Mouse (Mus musculus): ENCODE data around the gene Epha2. TPM values are rescaled to one million over a fixed set of nuclear protein-coding genes. Genes with fewer than 3 reads are reported as not detected.

Gene Epha2
- polyA plus RNA-seq, 1 experiment from 2014 or later, result 7.6 TPM

DNA sequence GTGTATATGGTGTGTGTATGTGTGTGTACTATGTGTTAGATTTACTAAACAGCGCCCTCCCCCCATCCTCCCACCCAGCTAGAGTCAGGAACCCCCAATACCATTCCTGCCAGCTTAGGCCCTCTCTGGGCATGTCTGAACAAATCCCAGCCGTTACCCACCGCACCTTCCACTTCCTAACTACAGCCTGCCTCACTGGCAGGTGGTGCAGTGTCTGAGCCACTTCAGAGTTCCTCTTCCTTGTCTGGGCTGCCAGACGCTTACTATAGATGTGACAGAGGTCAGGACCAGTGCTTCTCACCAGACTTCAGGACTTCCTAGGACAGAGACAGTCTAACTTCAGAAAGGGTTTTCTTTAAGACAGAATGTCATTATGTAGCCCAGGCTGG is 3.2 kb downstream of the Epha2 start:
- peak overlapping the region; percentile 81; the same call in 1 of the 2 replicates for H3K4me3 ChIP-seq (ENCODE audit: low read length)
- peak overlapping the region; percentile 84 for H3K9ac ChIP-seq (ENCODE audit: low read depth, low read length)
- H3K27me3 ChIP-seq (replicated peaks; ENCODE audit: control insufficient read depth, insufficient read depth, low read length), result no peaks in the 10 kb centered on the region
- WGBS, result 66% methylated on average over 4 of the region's 4 CpGs
- no peak for ATAC-seq
- peaks cover 35% of the 10 kb centered on the region for H3K4me1 ChIP-seq (ENCODE audit: control insufficient read depth, insufficient read depth, low read length)
- peak overlapping the region; percentile 84; the same call in 1 of the 2 replicates for H3K4me2 ChIP-seq (ENCODE audit: low read depth, low read length)
- no peaks in the 10 kb centered on the region for H3K9me3 ChIP-seq (ENCODE audit: control insufficient read depth, low read length)
- no peaks in the 10 kb centered on the region for H3K36me3 ChIP-seq (ENCODE audit: control insufficient read depth, insufficient read depth, low read length)
- H3K27ac ChIP-seq (ENCODE audit: low read length), result no peak overlapping the region

DNA sequence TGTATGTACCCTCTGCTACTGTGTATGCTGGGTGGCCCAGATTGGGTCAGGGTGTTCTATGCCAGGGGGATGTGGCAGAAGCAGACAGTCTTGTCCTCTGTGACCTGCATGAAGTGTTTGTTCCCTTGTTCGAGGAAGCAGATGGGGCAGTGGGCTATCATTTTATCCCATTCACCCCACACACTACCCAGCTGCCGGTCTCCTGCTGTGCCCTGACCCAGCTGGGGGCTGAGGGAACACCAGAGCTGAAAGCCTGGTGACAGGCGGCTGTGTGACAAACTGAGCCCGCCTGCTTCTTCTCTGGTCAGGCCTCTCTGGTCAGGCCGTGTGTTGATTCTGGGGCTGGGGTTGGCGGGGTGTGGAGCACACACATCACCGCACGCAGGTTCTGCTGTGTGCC is 5.0 kb downstream of the Epha2 start:
- H3K27ac ChIP-seq (ENCODE audit: low read length), result no peak overlapping the region
- no peak for ATAC-seq
- H3K4me2 ChIP-seq (ENCODE audit: low read depth, low read length), result no peak overlapping the region
- no peaks in the 10 kb centered on the region for H3K36me3 ChIP-seq (ENCODE audit: control insufficient read depth, insufficient read depth, low read length)
- H3K9ac ChIP-seq (ENCODE audit: low read depth, low read length), result no peak overlapping the region
- H3K9me3 ChIP-seq (ENCODE audit: control insufficient read depth, low read length), result no peaks in the 10 kb centered on the region
- 59% methylated on average over 8 of the region's 8 CpGs for WGBS
- no peaks in the 10 kb centered on the region for H3K27me3 ChIP-seq (replicated peaks; ENCODE audit: control insufficient read depth, insufficient read depth, low read length)
- H3K4me1 ChIP-seq (ENCODE audit: control insufficient read depth, insufficient read depth, low read length), result peaks cover 49% of the 10 kb centered on the region
- H3K4me3 ChIP-seq (ENCODE audit: low read length), result no peak overlapping the region

DNA sequence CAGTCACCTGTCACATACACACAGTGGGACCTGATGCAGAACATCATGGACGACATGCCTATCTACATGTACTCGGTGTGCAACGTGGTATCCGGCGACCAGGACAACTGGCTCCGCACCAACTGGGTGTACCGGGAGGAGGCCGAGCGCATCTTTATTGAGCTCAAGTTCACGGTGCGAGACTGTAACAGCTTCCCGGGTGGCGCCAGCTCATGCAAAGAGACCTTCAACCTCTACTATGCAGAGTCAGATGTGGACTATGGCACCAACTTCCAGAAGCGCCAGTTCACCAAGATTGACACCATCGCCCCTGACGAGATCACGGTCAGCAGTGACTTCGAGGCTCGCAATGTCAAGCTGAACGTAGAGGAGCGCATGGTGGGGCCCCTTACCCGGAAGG is 7.3 kb downstream of the Epha2 start:
- ATAC-seq, result peak; percentile 17
- H3K4me2 ChIP-seq (ENCODE audit: low read depth, low read length), result no peak overlapping the region
- 84% methylated on average over 22 of the region's 22 CpGs for WGBS

DNA sequence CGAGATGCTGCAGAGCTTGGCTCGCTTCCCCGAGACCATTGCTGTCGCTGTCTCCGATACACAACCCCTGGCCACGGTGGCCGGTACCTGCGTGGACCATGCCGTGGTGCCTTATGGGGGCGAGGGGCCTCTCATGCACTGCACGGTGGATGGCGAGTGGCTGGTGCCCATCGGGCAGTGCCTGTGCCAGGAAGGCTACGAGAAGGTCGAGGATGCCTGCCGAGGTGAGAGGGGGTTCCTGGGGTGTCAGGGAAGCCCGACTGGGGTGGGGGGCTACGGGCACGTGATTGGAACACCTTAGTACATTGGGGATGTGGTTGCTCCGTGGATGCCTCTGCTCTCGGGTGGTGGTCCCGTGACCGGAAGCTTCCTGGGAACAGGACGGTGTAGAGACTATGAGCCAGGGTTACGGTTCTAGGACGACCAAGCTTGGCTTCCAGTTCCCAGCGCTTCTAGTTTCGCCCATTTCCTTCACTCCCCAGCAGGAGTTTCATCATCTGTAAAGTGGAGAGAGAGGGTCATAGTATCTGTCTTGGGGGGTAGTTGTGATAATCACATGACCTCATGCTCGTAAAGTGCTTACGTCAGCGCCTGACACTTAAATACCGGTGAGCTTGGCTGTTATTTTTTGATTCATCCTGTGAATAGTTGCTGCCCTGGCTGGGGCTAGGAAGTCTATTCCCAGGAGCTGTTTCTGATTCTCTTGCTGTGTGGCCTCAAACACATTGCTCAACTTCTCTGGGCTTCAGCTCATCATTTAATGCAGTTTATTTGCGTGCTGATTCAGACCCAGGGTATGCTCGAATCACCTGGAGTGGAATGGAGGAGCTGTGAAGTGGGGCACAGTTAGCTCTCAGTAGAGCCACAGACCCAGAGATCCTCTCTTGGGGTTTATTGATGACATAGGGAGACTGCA is 8.1 kb downstream of the Epha2 start:
- Histone ChIP-seq H3K4me3 (ENCODE audit: low read length) (peak overlapping the region; percentile 12; the same call in 1 of the 2 replicates), H3K9ac (ENCODE audit: low read depth, low read length) (peak overlapping the region; percentile 50), H3K27me3 (replicated peaks; ENCODE audit: control insufficient read depth, insufficient read depth, low read length) (no peaks in the 10 kb centered on the region), H3K27ac (ENCODE audit: low read length) (peak overlapping the region; percentile 77), H3K36me3 (ENCODE audit: control insufficient read depth, insufficient read depth, low read length) (no peaks in the 10 kb centered on the region), H3K4me2 (ENCODE audit: low read depth, low read length) (peak overlapping the region; percentile 28), H3K4me1 (ENCODE audit: control insufficient read depth, insufficient read depth, low read length) (peaks cover 68% of the 10 kb centered on the region), H3K9me3 (ENCODE audit: control insufficient read depth, low read length) (no peaks in the 10 kb centered on the region)
- WGBS, result 89% methylated on average over 34 of the region's 34 CpGs
- no peak for ATAC-seq

More for the DNA sequence above, 7.3 kb downstream of the Epha2 start:
- Histone ChIP-seq H3K27ac (ENCODE audit: low read length) (peak overlapping the region; percentile 77), H3K36me3 (ENCODE audit: control insufficient read depth, insufficient read depth, low read length) (no peaks in the 10 kb centered on the region), H3K9ac (ENCODE audit: low read depth, low read length) (no peak overlapping the region), H3K4me3 (ENCODE audit: low read length) (no peak overlapping the region), H3K9me3 (ENCODE audit: control insufficient read depth, low read length) (no peaks in the 10 kb centered on the region), H3K4me1 (ENCODE audit: control insufficient read depth, insufficient read depth, low read length) (peaks cover 62% of the 10 kb centered on the region), H3K27me3 (replicated peaks; ENCODE audit: control insufficient read depth, insufficient read depth, low read length) (no peaks in the 10 kb centered on the region)

DNA sequence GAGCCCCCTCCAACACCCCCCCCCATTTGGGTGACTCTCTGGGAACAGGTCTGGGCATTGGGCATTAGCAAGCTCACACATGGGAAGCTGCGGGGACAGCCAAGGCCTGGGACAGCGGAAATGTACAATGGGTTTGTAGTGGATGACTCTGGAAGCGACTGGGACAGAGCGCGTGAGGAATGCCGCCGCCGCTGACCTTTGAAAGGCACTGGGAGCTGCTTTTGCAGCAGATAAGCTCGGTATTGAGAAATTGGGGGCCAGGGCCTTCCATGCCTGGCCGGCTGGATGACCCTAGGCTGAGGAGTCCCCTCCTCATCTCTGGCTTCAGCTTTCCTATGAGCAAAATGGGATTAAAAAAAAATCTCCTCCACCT is 8.7 kb downstream of the Epha2 start:
- Histone ChIP-seq H3K27me3 (replicated peaks; ENCODE audit: control insufficient read depth, insufficient read depth, low read length) (no peaks in the 10 kb centered on the region), H3K4me2 (ENCODE audit: low read depth, low read length) (peak overlapping the region; percentile 28), H3K9me3 (ENCODE audit: control insufficient read depth, low read length) (no peaks in the 10 kb centered on the region), H3K27ac (ENCODE audit: low read length) (peak overlapping the region; percentile 77), H3K9ac (ENCODE audit: low read depth, low read length) (peak overlapping the region; percentile 50), H3K4me3 (ENCODE audit: low read length) (peak overlapping the region; percentile 12; the same call in 1 of the 2 replicates), H3K4me1 (ENCODE audit: control insufficient read depth, insufficient read depth, low read length) (peaks cover 69% of the 10 kb centered on the region), H3K36me3 (ENCODE audit: control insufficient read depth, insufficient read depth, low read length) (no peaks in the 10 kb centered on the region)
- WGBS, result 46% methylated on average over 10 of the region's 10 CpGs
- ATAC-seq, result no peak

DNA sequence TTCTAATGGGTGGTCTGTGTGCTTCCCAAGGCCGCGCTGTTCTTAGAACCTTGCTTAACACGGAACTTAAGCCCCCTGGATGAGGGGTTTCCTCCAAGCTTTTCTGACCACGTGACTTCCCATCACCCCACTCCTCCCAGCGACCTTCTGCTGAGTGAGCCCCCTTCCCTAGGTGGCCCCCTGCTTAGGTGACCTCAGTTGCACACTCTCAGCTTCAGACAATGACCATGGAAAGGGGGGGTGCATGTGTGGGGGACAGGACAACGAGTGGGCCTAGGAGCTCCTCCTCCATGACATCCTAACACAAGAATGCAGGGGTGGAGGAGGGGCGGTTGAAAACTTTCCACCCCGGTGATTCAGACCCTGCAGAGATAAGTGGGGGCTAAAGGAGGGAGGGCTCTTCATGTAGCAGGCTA is 9.2 kb downstream of the Epha2 start:
- H3K4me3 ChIP-seq (ENCODE audit: low read length), result peak overlapping the region; percentile 12; the same call in 1 of the 2 replicates
- peak; percentile 19 for ATAC-seq
- H3K27ac ChIP-seq (ENCODE audit: low read length), result peak overlapping the region; percentile 77
- peak overlapping the region; percentile 28 for H3K4me2 ChIP-seq (ENCODE audit: low read depth, low read length)
- H3K9ac ChIP-seq (ENCODE audit: low read depth, low read length), result peak overlapping the region; percentile 50
- no peaks in the 10 kb centered on the region for H3K27me3 ChIP-seq (replicated peaks; ENCODE audit: control insufficient read depth, insufficient read depth, low read length)
- H3K36me3 ChIP-seq (ENCODE audit: control insufficient read depth, insufficient read depth, low read length), result no peaks in the 10 kb centered on the region
- H3K4me1 ChIP-seq (ENCODE audit: control insufficient read depth, insufficient read depth, low read length), result peaks cover 71% of the 10 kb centered on the region
- H3K9me3 ChIP-seq (ENCODE audit: control insufficient read depth, low read length), result no peaks in the 10 kb centered on the region
- 9% methylated on average over 8 of the region's 8 CpGs for WGBS

DNA sequence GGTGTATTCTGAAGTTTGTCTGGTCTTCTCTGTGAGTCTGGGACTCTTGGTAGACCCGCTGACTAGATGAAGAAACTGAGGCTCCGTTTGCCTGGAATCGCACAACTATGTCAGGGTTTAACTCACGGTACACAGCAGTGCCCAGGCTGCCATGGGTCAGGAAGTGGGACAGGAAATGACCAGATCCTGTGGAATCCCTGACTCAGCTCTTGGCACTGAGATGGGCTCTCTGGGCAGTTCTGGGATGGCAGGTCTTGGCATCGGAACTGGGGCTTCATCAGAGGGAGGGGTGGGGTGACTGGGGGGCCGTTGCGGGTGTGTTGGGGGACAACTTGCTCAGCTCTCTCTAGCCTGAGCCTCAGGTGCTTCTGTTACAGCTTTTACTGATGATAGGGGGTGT is 10.0 kb downstream of the Epha2 start:
- Histone ChIP-seq H3K4me1 (ENCODE audit: control insufficient read depth, insufficient read depth, low read length) (peaks cover 68% of the 10 kb centered on the region), H3K4me3 (ENCODE audit: low read length) (no peak overlapping the region), H3K9ac (ENCODE audit: low read depth, low read length) (peak overlapping the region; percentile 50; the same call in 1 of the 2 replicates), H3K9me3 (ENCODE audit: control insufficient read depth, low read length) (no peaks in the 10 kb centered on the region), H3K27me3 (replicated peaks; ENCODE audit: control insufficient read depth, insufficient read depth, low read length) (no peaks in the 10 kb centered on the region), H3K36me3 (ENCODE audit: control insufficient read depth, insufficient read depth, low read length) (no peaks in the 10 kb centered on the region), H3K4me2 (ENCODE audit: low read depth, low read length) (no peak overlapping the region), H3K27ac (ENCODE audit: low read length) (peak overlapping the region; percentile 77)
- 55% methylated on average over 7 of the region's 7 CpGs for WGBS
- no peak for ATAC-seq

DNA sequence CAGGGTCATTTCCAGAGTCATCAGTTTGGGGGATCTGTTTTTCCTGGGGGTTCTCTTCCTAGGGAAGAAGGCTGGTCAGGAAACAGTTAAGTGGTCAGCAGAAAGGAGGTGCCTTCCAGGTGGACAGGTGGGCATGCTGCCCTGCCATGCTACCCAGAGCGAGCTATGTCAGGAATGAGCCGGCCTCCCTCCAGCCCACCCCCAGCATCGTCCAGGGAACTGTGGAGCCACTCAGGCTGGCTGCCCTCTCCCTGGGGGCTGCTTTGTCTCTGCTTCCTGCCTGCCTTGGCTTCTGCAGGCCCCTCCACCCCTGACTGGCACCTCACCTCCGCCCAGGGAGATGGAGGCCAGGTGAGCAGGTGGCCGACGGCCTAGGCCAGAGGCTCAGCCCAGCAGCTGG is 10.5 kb downstream of the Epha2 start:
- H3K9ac ChIP-seq (ENCODE audit: low read depth, low read length), result peak overlapping the region; percentile 50; the same call in 1 of the 2 replicates
- peak overlapping the region; percentile 77 for H3K27ac ChIP-seq (ENCODE audit: low read length)
- H3K36me3 ChIP-seq (ENCODE audit: control insufficient read depth, insufficient read depth, low read length), result no peaks in the 10 kb centered on the region
- H3K27me3 ChIP-seq (replicated peaks; ENCODE audit: control insufficient read depth, insufficient read depth, low read length), result no peaks in the 10 kb centered on the region
- WGBS, result 40% methylated on average over 6 of the region's 6 CpGs
- H3K4me2 ChIP-seq (ENCODE audit: low read depth, low read length), result no peak overlapping the region
- no peak for ATAC-seq
- H3K9me3 ChIP-seq (ENCODE audit: control insufficient read depth, low read length), result no peaks in the 10 kb centered on the region
- H3K4me1 ChIP-seq (ENCODE audit: control insufficient read depth, insufficient read depth, low read length), result peaks cover 64% of the 10 kb centered on the region
- no peak overlapping the region for H3K4me3 ChIP-seq (ENCODE audit: low read length)

DNA sequence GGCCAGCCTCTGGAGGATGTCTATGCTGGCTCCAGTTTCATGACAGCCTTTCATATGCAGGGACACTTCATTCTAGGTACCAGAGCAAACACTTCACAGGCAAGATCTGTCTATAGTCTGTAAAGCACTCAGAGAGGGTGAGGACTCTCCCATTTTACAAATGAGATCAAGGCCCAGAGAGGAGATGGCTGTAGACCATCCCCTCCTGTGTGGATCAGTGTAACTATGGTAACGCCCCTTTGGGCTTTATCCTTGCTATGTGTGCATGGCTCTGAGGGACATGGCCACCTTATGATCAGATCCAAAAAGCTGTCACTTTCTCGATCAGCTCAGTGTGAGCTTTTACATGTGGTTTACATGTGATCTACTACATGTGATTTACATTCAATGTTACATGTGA is 10.9 kb downstream of the Epha2 start:
- 0 out of 2 replicates have a peak overlapping the region, but pooled peaks have one; percentile 17 for H3K4me2 ChIP-seq (ENCODE audit: low read depth, low read length)
- peaks cover 60% of the 10 kb centered on the region for H3K4me1 ChIP-seq (ENCODE audit: control insufficient read depth, insufficient read depth, low read length)
- ATAC-seq, result no peak
- H3K36me3 ChIP-seq (ENCODE audit: control insufficient read depth, insufficient read depth, low read length), result no peaks in the 10 kb centered on the region
- H3K9me3 ChIP-seq (ENCODE audit: control insufficient read depth, low read length), result no peaks in the 10 kb centered on the region
- WGBS, result 62% methylated on average over 2 of the region's 2 CpGs
- H3K27ac ChIP-seq (ENCODE audit: low read length), result peak overlapping the region; percentile 77
- no peaks in the 10 kb centered on the region for H3K27me3 ChIP-seq (replicated peaks; ENCODE audit: control insufficient read depth, insufficient read depth, low read length)
- H3K4me3 ChIP-seq (ENCODE audit: low read length), result no peak overlapping the region
- peak overlapping the region; percentile 31; the same call in 1 of the 2 replicates for H3K9ac ChIP-seq (ENCODE audit: low read depth, low read length)
